Mouse (Mus musculus): ENCODE results near the gene Ncoa7. TPM values are rescaled to one million over a fixed set of nuclear protein-coding genes. Genes with fewer than 3 reads are reported as not detected.
"Not testable (repeated sequence)": the region's sequence is repeated elsewhere in the genome, so short reads cannot be mapped to it uniquely, and the experiment has no call there.

Ncoa7 gene
- polyA plus RNA-seq, 1 experiment: 47.2 TPM

- H3K4me1 ChIP-seq (ENCODE audit: control insufficient read depth, insufficient read depth, low read length): peaks cover 8% of the 10 kb centered on the region
- H3K4me3 ChIP-seq (ENCODE audit: insufficient read depth, low read length): no peak overlapping the region
- H3K27ac ChIP-seq (ENCODE audit: insufficient read depth, low read length): no peak overlapping the region
- TF ChIP-seq POLR2A (IDR thresholded peaks at IDR 0.05; ENCODE audit: extremely low read depth, insufficient read depth, low read length) (no peak), CTCF (IDR thresholded peaks at IDR 0.05; ENCODE audit: extremely low read depth, insufficient read depth, low read length) (no peak)
Measured at GRCm38 (mm10) chr10:30788340-30788721, 14.8 kb downstream of the Ncoa7 start.

- TF ChIP-seq CTCF (IDR thresholded peaks at IDR 0.05; ENCODE audit: extremely low read depth, insufficient read depth, low read length) (no peak), POLR2A (IDR thresholded peaks at IDR 0.05; ENCODE audit: extremely low read depth, insufficient read depth, low read length) (no peak)
- Histone ChIP-seq H3K4me1 (ENCODE audit: control insufficient read depth, insufficient read depth, low read length) (peaks cover 8% of the 10 kb centered on the region), H3K27ac (ENCODE audit: insufficient read depth, low read length) (no peak overlapping the region), H3K4me3 (ENCODE audit: insufficient read depth, low read length) (no peak overlapping the region)
Measured at GRCm38 (mm10) chr10:30787684-30788339, 15.3 kb downstream of the Ncoa7 start.

- no peak for TF ChIP-seq CTCF (IDR thresholded peaks at IDR 0.05; ENCODE audit: extremely low read depth, insufficient read depth, low read length)
- TF ChIP-seq POLR2A (IDR thresholded peaks at IDR 0.05; ENCODE audit: extremely low read depth, insufficient read depth, low read length): no peak
- no peak overlapping the region for H3K27ac ChIP-seq (ENCODE audit: insufficient read depth, low read length)
- H3K4me3 ChIP-seq (ENCODE audit: insufficient read depth, low read length): no peak overlapping the region
- peaks cover 8% of the 10 kb centered on the region for H3K4me1 ChIP-seq (ENCODE audit: control insufficient read depth, insufficient read depth, low read length)
Measured at GRCm38 (mm10) chr10:30786103-30786754, 16.9 kb downstream of the Ncoa7 start.

GRCm38 (mm10) chr10:30780921-30781320 is 22.2 kb downstream of the Ncoa7 start:
- not testable (repeated sequence) for H3K4me3 ChIP-seq (ENCODE audit: insufficient read depth, low read length); H3K27ac ChIP-seq (ENCODE audit: insufficient read depth, low read length); H3K4me1 ChIP-seq (ENCODE audit: control insufficient read depth, insufficient read depth, low read length)

GRCm38 (mm10) chr10:30778240-30778639 is 24.9 kb downstream of the Ncoa7 start:
- Histone ChIP-seq H3K4me3 (ENCODE audit: insufficient read depth, low read length) (no peak overlapping the region), H3K27ac (ENCODE audit: insufficient read depth, low read length) (no peak overlapping the region), H3K4me1 (ENCODE audit: control insufficient read depth, insufficient read depth, low read length) (peaks cover under 1% of the 10 kb centered on the region; the same call in 1 of the 2 replicates)
- TF ChIP-seq POLR2A (IDR thresholded peaks at IDR 0.05; ENCODE audit: extremely low read depth, insufficient read depth, low read length) (no peak), CTCF (IDR thresholded peaks at IDR 0.05; ENCODE audit: extremely low read depth, insufficient read depth, low read length) (no peak)

- H3K4me1 ChIP-seq (ENCODE audit: control insufficient read depth, insufficient read depth, low read length): peaks cover 3% of the 10 kb centered on the region; the same call in 1 of the 2 replicates
- TF ChIP-seq CTCF (IDR thresholded peaks at IDR 0.05; ENCODE audit: extremely low read depth, insufficient read depth, low read length): no peak
- TF ChIP-seq POLR2A (IDR thresholded peaks at IDR 0.05; ENCODE audit: extremely low read depth, insufficient read depth, low read length): no peak
- no peak overlapping the region for H3K4me3 ChIP-seq (ENCODE audit: insufficient read depth, low read length)
- no peak overlapping the region for H3K27ac ChIP-seq (ENCODE audit: insufficient read depth, low read length)
Measured at GRCm38 (mm10) chr10:30775987-30776386, 27.1 kb downstream of the Ncoa7 start.

- H3K4me3 ChIP-seq (ENCODE audit: insufficient read depth, low read length): no peak overlapping the region
- no peak overlapping the region for H3K27ac ChIP-seq (ENCODE audit: insufficient read depth, low read length)
- TF ChIP-seq CTCF (IDR thresholded peaks at IDR 0.05; ENCODE audit: extremely low read depth, insufficient read depth, low read length) (no peak), POLR2A (IDR thresholded peaks at IDR 0.05; ENCODE audit: extremely low read depth, insufficient read depth, low read length) (no peak)
- H3K4me1 ChIP-seq (ENCODE audit: control insufficient read depth, insufficient read depth, low read length): peaks cover 3% of the 10 kb centered on the region; the same call in 1 of the 2 replicates
Measured at GRCm38 (mm10) chr10:30775568-30775967, 27.6 kb downstream of the Ncoa7 start.

- H3K27ac ChIP-seq (ENCODE audit: insufficient read depth, low read length): no peak overlapping the region
- TF ChIP-seq POLR2A (IDR thresholded peaks at IDR 0.05; ENCODE audit: extremely low read depth, insufficient read depth, low read length) (no peak), CTCF (IDR thresholded peaks at IDR 0.05; ENCODE audit: extremely low read depth, insufficient read depth, low read length) (no peak)
- no peak overlapping the region for H3K4me3 ChIP-seq (ENCODE audit: insufficient read depth, low read length)
Measured at GRCm38 (mm10) chr10:30774396-30774795, 28.7 kb downstream of the Ncoa7 start.

GRCm38 (mm10) chr10:30773181-30773580 is 29.9 kb downstream of the Ncoa7 start:
- no peak overlapping the region for H3K4me3 ChIP-seq (ENCODE audit: insufficient read depth, low read length)
- no peak overlapping the region for H3K27ac ChIP-seq (ENCODE audit: insufficient read depth, low read length)
- peaks cover 3% of the 10 kb centered on the region; the same call in 1 of the 2 replicates for H3K4me1 ChIP-seq (ENCODE audit: control insufficient read depth, insufficient read depth, low read length)
- TF ChIP-seq CTCF (IDR thresholded peaks at IDR 0.05; ENCODE audit: extremely low read depth, insufficient read depth, low read length): no peak
- no peak for TF ChIP-seq POLR2A (IDR thresholded peaks at IDR 0.05; ENCODE audit: extremely low read depth, insufficient read depth, low read length)

More at GRCm38 (mm10) chr10:30774396-30774795, 28.7 kb downstream of the Ncoa7 start:
- H3K4me1 ChIP-seq (ENCODE audit: control insufficient read depth, insufficient read depth, low read length): peaks cover 3% of the 10 kb centered on the region; the same call in 1 of the 2 replicates
